Mouse (Mus musculus) liver, adult 2 months (tissue): ENCODE results near the gene Ddx58.

ENCODE experiments used
- CTCF ChIP-seq: fragments of 200-500 bp; IDR thresholded peaks from 2 replicates; pipeline ENCODE4 v1.5.1; 2011; ENCODE audit warnings: low read depth, low read length, control low read depth
- POLR2A ChIP-seq: fragments of 200-500 bp; IDR thresholded peaks from 2 replicates; pipeline ENCODE4 v1.6.1; 2011; ENCODE audit warnings: low read length, control low read depth; ENCODE audit not compliant: insufficient read depth; ENCODE audit errors: extremely low read depth

DNA sequence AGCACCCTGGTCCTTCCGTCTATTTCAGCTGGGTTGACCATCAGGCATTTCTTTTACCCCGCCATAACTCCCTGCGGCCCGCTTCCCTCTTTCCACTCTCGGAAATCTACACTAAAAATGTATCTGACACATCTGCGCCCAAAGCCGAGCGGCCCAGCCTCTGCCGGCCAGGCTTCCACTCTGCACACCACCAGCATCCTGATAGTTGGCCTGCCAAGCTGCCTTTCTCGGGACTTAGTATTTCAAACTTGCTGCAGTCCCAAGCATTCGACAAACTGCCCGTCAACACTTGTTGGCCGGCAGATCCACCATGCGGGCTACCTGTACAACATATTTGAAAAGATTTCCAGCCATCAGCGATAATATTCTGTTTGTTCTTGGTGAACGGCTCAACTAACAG, 29.2 kb upstream of the Ddx58 start:
- TF ChIP-seq POLR2A (no peak), CTCF (no peak)
